Mouse (Mus musculus): ENCODE measurements around the gene Akr1b8. TPM values are rescaled to one million over a fixed set of nuclear protein-coding genes. Genes with fewer than 3 reads are reported as not detected.
"Not testable (repeated sequence)": the region's sequence is repeated elsewhere in the genome, so short reads cannot be mapped to it uniquely, and the experiment has no call there.

The Akr1b8 gene
- polyA plus RNA-seq, 1 experiment from 2014 or later, result 5.6 TPM

DNA sequence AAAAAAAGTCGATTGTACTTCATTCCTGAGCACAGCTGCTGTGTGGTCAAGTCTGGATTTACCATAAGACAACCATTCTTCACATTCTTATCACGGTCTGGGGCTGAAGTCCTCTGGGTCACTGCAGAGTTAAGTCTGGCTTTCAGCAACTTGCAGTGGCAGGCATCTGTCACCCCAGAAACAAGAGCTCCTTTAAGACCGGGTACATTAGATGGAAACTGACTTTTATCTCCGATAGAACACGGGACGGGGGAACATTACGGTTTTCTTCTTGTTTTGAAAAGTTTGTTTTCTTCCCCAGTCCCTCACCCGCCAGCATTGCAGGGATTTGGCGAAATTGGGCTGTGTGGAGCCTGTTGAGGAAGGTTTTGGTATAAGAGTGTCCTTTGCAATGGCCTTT, 1.9 kb downstream of the Akr1b8 start:
- H3K9me3 ChIP-seq (replicated peaks; ENCODE audit: control insufficient read depth, low read length), result no peaks in the 10 kb centered on the region
- H3K4me2 ChIP-seq (ENCODE audit: low read depth, low read length), result no peak overlapping the region
- no peak for ATAC-seq (ENCODE audit: insufficient read depth, low FRiP score)
- no peak overlapping the region for H3K27ac ChIP-seq (ENCODE audit: low read length)
- no peaks in the 10 kb centered on the region for H3K36me3 ChIP-seq (ENCODE audit: control insufficient read depth, insufficient read depth, low read length)
- no peaks in the 10 kb centered on the region for H3K27me3 ChIP-seq (ENCODE audit: control insufficient read depth, insufficient read depth, low read length)
- no peak overlapping the region for H3K9ac ChIP-seq (ENCODE audit: low read length)
- 80% methylated on average over 9 of the region's 9 CpGs for WGBS
- H3K4me3 ChIP-seq (replicated peaks; ENCODE audit: low read length), result no peak overlapping the region
- H3K4me1 ChIP-seq (ENCODE audit: control insufficient read depth, insufficient read depth, low read length), result peaks cover 8% of the 10 kb centered on the region; the same call in 1 of the 2 replicates

DNA sequence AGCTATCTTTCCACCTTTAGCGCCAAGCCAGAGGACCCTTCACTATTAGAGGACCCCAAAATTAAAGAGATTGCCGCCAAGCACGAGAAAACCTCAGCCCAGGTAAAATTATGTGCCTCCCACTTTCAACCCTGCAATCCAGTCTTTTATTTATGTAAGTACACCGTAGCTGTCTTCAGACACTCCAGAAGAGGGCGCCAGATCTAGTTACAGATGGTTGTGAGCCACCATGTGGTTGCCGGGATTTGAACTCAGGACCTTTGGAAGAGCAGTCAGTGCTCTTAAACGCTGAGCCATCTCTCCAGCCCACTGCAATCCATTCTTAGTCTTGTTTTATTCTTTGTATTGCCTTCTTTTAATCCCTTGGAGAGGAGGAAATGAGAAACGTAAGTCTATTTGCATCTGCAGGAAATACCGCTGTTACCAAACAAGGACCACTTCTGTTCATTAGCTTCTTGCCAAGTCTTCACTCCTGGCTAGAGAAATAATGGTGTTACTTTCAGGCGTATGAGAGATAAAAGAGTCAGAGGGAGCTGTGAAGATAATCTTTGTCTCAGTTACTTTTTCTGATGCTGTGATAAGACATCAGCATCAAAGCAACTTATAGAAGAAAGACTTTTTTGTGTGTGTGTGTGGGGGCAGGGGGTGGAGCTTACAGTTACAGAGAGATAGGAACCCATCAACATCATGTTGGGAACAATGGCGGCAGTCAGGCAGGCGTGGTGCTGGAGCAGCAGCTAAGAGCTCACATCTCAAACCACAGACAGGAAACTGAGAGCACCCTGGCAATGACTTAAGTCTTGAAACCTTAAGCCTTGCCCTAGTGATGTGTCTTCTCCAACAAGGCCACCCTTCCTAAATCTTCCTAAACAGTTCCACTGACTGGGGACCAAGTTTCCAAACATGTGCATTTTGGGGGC, 10.6 kb downstream of the Akr1b8 start:
- WGBS, result 84% methylated on average over 12 of the region's 12 CpGs
- ATAC-seq (ENCODE audit: insufficient read depth, low FRiP score), result no peak
- Histone ChIP-seq H3K36me3 (ENCODE audit: control insufficient read depth, insufficient read depth, low read length) (no peaks in the 10 kb centered on the region), H3K4me3 (replicated peaks; ENCODE audit: low read length) (no peak overlapping the region), H3K27ac (ENCODE audit: low read length) (no peak overlapping the region), H3K27me3 (ENCODE audit: control insufficient read depth, insufficient read depth, low read length) (no peaks in the 10 kb centered on the region), H3K9ac (ENCODE audit: low read length) (no peak overlapping the region), H3K4me2 (ENCODE audit: low read depth, low read length) (no peak overlapping the region), H3K9me3 (replicated peaks; ENCODE audit: control insufficient read depth, low read length) (no peaks in the 10 kb centered on the region), H3K4me1 (ENCODE audit: control insufficient read depth, insufficient read depth, low read length) (no peaks in the 10 kb centered on the region)

DNA sequence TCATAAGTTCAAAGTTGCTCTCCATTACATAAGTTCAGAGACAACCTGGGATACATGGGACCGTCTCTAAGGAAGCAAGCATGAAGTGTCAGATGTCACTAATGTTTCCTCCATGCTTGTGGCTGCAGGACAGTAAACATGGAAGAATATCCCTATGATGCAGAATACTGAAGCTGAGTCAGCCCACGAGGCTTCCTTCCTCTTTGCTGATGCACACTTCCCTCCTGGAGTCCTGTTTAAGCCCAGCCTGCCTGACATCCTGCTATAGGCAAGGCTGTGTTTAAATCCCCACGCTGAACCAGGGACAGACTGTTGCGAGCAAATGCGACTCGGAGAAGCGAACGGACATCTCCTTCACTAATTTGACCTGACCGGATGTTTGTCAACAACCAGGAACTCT, 14.1 kb downstream of the Akr1b8 start:
- no peak for ATAC-seq (ENCODE audit: insufficient read depth, low FRiP score)
- no peak overlapping the region for H3K9ac ChIP-seq (ENCODE audit: low read length)
- no peak overlapping the region for H3K27ac ChIP-seq (ENCODE audit: low read length)
- peaks cover 4% of the 10 kb centered on the region; the same call in 1 of the 2 replicates for H3K4me1 ChIP-seq (ENCODE audit: control insufficient read depth, insufficient read depth, low read length)
- no peak overlapping the region for H3K4me3 ChIP-seq (replicated peaks; ENCODE audit: low read length)
- no peaks in the 10 kb centered on the region for H3K9me3 ChIP-seq (replicated peaks; ENCODE audit: control insufficient read depth, low read length)
- no peak overlapping the region for H3K4me2 ChIP-seq (ENCODE audit: low read depth, low read length)
- 73% methylated on average over 9 of the region's 9 CpGs for WGBS
- no peaks in the 10 kb centered on the region for H3K36me3 ChIP-seq (ENCODE audit: control insufficient read depth, insufficient read depth, low read length)
- no peaks in the 10 kb centered on the region for H3K27me3 ChIP-seq (ENCODE audit: control insufficient read depth, insufficient read depth, low read length)

GRCm38 (mm10) chr6:34370081-34370480, 16.2 kb downstream of the Akr1b8 start:
- no peak overlapping the region for H3K27ac ChIP-seq (ENCODE audit: low read length)
- H3K9ac ChIP-seq (ENCODE audit: low read length), result no peak overlapping the region
- H3K36me3 ChIP-seq (ENCODE audit: control insufficient read depth, insufficient read depth, low read length), result no peaks in the 10 kb centered on the region
- H3K4me3 ChIP-seq (replicated peaks; ENCODE audit: low read length), result no peak overlapping the region
- WGBS, result 78% methylated on average over 8 of the region's 8 CpGs
- no peak for ATAC-seq (ENCODE audit: insufficient read depth, low FRiP score)
- no peaks in the 10 kb centered on the region for H3K27me3 ChIP-seq (ENCODE audit: control insufficient read depth, insufficient read depth, low read length)
- H3K4me2 ChIP-seq (ENCODE audit: low read depth, low read length), result no peak overlapping the region
- no peaks in the 10 kb centered on the region for H3K9me3 ChIP-seq (replicated peaks; ENCODE audit: control insufficient read depth, low read length)
- peaks cover 4% of the 10 kb centered on the region; the same call in 1 of the 2 replicates for H3K4me1 ChIP-seq (ENCODE audit: control insufficient read depth, insufficient read depth, low read length)

DNA sequence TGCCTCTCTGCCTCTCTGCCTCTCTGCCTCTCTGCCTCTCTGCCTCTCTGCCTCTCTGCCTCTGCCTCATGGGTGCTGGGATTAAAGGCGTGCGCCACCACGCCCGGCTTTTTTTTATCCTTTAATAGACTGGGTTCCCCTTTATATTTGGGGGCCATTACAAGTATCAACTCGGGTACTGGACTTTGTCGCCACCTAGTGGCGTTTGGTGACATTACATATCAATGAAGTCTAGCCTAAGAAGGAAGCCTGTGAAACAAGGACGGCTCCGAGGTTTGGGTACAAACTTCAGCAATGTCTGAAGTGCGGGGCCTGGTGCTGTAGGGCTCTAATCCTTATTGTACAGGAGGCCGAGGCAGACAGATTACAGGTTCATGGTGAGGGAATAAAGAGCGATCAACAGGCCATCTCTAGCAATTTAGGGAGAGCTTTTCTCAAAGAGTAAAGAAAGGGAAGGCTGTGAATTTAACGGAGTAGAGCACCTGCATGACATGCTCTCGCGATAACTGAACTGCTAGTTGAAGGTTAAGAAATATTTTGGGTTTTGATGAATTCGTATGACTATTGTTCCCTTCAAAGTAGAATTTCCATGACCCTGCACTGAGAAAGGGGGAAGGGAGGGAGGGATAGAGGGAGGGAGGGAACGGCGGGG, 17.9 kb downstream of the Akr1b8 start:
- ATAC-seq (ENCODE audit: insufficient read depth, low FRiP score), result no peak
- Histone ChIP-seq H3K4me1 (ENCODE audit: control insufficient read depth, insufficient read depth, low read length) (peaks cover 4% of the 10 kb centered on the region; the same call in 1 of the 2 replicates), H3K4me3 (replicated peaks; ENCODE audit: low read length) (no peak overlapping the region; the same call in 1 of the 2 replicates), H3K9me3 (replicated peaks; ENCODE audit: control insufficient read depth, low read length) (no peaks in the 10 kb centered on the region), H3K9ac (ENCODE audit: low read length) (peak overlapping the region; percentile 53; the same call in 1 of the 2 replicates), H3K4me2 (ENCODE audit: low read depth, low read length) (peak overlapping the region; percentile 42), H3K36me3 (ENCODE audit: control insufficient read depth, insufficient read depth, low read length) (no peaks in the 10 kb centered on the region), H3K27me3 (ENCODE audit: control insufficient read depth, insufficient read depth, low read length) (no peaks in the 10 kb centered on the region), H3K27ac (ENCODE audit: low read length) (no peak overlapping the region)
- WGBS, result 23% methylated on average over 18 of the region's 18 CpGs

- Histone ChIP-seq H3K27ac (ENCODE audit: low read length) (no peak overlapping the region), H3K9me3 (replicated peaks; ENCODE audit: control insufficient read depth, low read length) (no peaks in the 10 kb centered on the region), H3K4me2 (ENCODE audit: low read depth, low read length) (no peak overlapping the region), H3K9ac (ENCODE audit: low read length) (no peak overlapping the region), H3K4me3 (replicated peaks; ENCODE audit: low read length) (no peak overlapping the region), H3K36me3 (ENCODE audit: control insufficient read depth, insufficient read depth, low read length) (no peaks in the 10 kb centered on the region), H3K4me1 (ENCODE audit: control insufficient read depth, insufficient read depth, low read length) (peaks cover 4% of the 10 kb centered on the region; the same call in 1 of the 2 replicates), H3K27me3 (ENCODE audit: control insufficient read depth, insufficient read depth, low read length) (no peaks in the 10 kb centered on the region)
- no peak for ATAC-seq (ENCODE audit: insufficient read depth, low FRiP score)
- 76% methylated on average over 7 of the region's 7 CpGs for WGBS
Observed at GRCm38 (mm10) chr6:34373841-34374240, 19.9 kb downstream of the Akr1b8 start.

- not testable (repeated sequence) for H3K9ac ChIP-seq (ENCODE audit: low read length); H3K9me3 ChIP-seq (replicated peaks; ENCODE audit: control insufficient read depth, low read length); H3K4me3 ChIP-seq (replicated peaks; ENCODE audit: low read length); H3K4me2 ChIP-seq (ENCODE audit: low read depth, low read length); H3K4me1 ChIP-seq (ENCODE audit: control insufficient read depth, insufficient read depth, low read length); H3K27ac ChIP-seq (ENCODE audit: low read length); ATAC-seq (ENCODE audit: insufficient read depth, low FRiP score); H3K27me3 ChIP-seq (ENCODE audit: control insufficient read depth, insufficient read depth, low read length); H3K36me3 ChIP-seq (ENCODE audit: control insufficient read depth, insufficient read depth, low read length)
- 80% methylated on average over 5 of the region's 5 CpGs for WGBS
Observed at GRCm38 (mm10) chr6:34375888-34376287, 22.0 kb downstream of the Akr1b8 start.

GRCm38 (mm10) chr6:34383401-34383800, 29.5 kb downstream of the Akr1b8 start:
- ATAC-seq (ENCODE audit: insufficient read depth, low FRiP score), result no peak
- 0 out of 2 replicates have a peak, but pooled peaks cover 6% of the 10 kb centered on the region for H3K4me1 ChIP-seq (ENCODE audit: control insufficient read depth, insufficient read depth, low read length)
- WGBS, result 48% methylated on average over 8 of the region's 8 CpGs
- no peak overlapping the region for H3K27ac ChIP-seq (ENCODE audit: low read length)
- H3K9me3 ChIP-seq (replicated peaks; ENCODE audit: control insufficient read depth, low read length), result no peaks in the 10 kb centered on the region
- no peak overlapping the region for H3K4me2 ChIP-seq (ENCODE audit: low read depth, low read length)
- H3K27me3 ChIP-seq (ENCODE audit: control insufficient read depth, insufficient read depth, low read length), result no peaks in the 10 kb centered on the region
- H3K36me3 ChIP-seq (ENCODE audit: control insufficient read depth, insufficient read depth, low read length), result no peaks in the 10 kb centered on the region
- no peak overlapping the region for H3K9ac ChIP-seq (ENCODE audit: low read length)
- no peak overlapping the region for H3K4me3 ChIP-seq (replicated peaks; ENCODE audit: low read length)

DNA sequence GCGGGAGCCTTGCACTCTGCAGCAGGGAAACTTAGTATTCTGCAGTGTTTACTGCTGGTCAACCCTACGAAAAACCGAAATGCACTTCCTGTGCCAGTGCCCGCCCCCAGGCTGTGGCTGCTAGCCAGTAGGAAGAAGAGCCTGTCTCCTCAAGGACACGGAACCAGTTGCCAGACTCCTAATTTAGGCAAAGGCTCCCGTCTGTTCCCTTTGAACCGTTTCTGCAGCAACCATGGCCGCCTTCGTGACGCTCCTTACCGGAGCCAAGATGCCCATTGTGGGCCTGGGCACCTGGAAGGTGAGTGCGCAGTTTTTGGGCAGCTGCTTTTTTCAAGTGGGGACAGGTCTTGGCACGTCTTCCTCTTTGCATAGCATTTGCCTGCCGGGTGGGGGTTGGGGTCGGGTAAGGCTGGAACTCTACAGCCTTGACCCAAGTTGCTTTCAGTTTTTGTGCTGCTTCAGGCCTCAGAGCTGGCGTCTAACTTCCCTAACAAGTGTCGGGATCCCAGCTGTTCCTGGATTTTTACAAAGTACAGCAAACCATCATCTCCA, 30.3 kb downstream of the Akr1b8 start, which contains the start of gene Akr1b10:
TSS of gene Akr1b10 (plus strand) at position 109 of the 552 bp plus-strand sequence.
- peak within 1 kb of the TSS; percentile 72 for H3K9ac ChIP-seq (ENCODE audit: low read length)
- 2% methylated on average over 17 of the region's 17 CpGs for WGBS

More for the DNA sequence above, 30.3 kb downstream of the Akr1b8 start, which contains the start of gene Akr1b10:
- Histone ChIP-seq H3K4me3 (replicated peaks; ENCODE audit: low read length) (peak within 1 kb of the TSS; percentile 65), H3K27ac (ENCODE audit: low read length) (peak within 1 kb of the TSS; percentile 87), H3K4me2 (ENCODE audit: low read depth, low read length) (peak within 1 kb of the TSS; percentile 82), H3K4me1 (ENCODE audit: control insufficient read depth, insufficient read depth, low read length) (0 out of 2 replicates have a peak, but pooled peaks cover 6% of the 10 kb centered on the region), H3K27me3 (ENCODE audit: control insufficient read depth, insufficient read depth, low read length) (no peaks in the 10 kb centered on the region), H3K36me3 (ENCODE audit: control insufficient read depth, insufficient read depth, low read length) (no peaks in the 10 kb centered on the region), H3K9me3 (replicated peaks; ENCODE audit: control insufficient read depth, low read length) (no peaks in the 10 kb centered on the region)
- ATAC-seq (ENCODE audit: insufficient read depth, low FRiP score), result peak; percentile 72

Measured in stomach, embryonic 16.5 days (tissue).